Comparison of ENCODE assay signal across 9 mouse cellular contexts in the genomic region with DNA sequence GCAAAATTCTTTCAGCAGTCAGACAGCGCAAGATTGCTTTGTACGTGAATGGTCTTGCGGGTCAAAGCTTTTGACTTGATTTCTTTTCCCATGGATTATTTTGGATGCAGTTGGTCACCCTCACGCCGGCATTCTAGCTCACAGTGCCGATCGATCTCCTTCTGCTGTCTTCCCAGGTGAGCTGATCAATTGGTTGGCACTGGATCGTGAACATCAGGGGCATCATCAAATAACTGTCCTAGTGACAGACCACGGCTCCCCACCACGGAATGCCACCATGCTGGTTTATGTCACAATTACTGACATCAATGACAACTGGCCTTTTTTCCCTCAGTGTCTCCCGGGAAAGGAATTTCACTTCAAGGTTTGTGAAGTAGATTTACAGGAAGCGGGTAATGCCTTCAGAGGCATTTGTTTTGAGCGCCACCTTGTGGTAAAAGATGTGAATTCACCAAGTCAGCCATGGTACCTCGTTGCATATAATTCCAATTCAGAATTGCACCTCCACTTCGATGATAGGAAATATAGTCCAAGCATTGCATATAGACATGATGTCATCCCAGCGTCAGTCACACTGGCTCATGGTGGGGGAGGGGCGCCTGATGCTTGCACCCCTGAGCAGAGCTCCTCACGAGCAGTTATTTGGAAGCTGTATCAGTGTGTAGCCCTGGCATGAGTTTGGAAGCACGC.
DNase-seq lines count a peak whose midpoint lies in the region; ATAC-seq and TF ChIP-seq lines count a peak whose summit lies in the region.
"Had no signal": no experiment of that assay in that cellular context is flagged by ENCODE, and none has a peak within 500 bp of the region (broad histone marks: within the 10 kb centered on the region; RNA-seq: fewer than 3 reads in every experiment).

No protein-coding gene starts in this region.

- no peak for TF ChIP-seq EP300 in heart, postnatal 0 days (IDR thresholded peaks at IDR 0.05; ENCODE audit: low read depth)

- no peak for TF ChIP-seq POLR2A in brain, embryonic 14.5 days (IDR thresholded peaks at IDR 0.05; ENCODE audit: borderline replicate concordance, extremely low read depth, insufficient read depth, insufficient read length, poor library complexity, severe bottlenecking)

- 45% methylated on average over 19 of the region's 19 CpGs for WGBS in forebrain, embryonic 12.5 days
- 24% methylated on average over 19 of the region's 19 CpGs for WGBS in heart, postnatal 0 days
- 31% methylated on average over 19 of the region's 19 CpGs for WGBS in liver, embryonic 13.5 days (ENCODE audit: insufficient replicate concordance)
- WGBS in neural tube, embryonic 14.5 days, result 35% methylated on average over 19 of the region's 19 CpGs

- TF ChIP-seq CTCF in E14TG2a.4 (conservative IDR thresholded peaks at IDR 0.05; ENCODE audit: low read length), result peak; percentile 70
- TF ChIP-seq CTCF in brain, embryonic 14.5 days (IDR thresholded peaks at IDR 0.05; ENCODE audit: borderline replicate concordance, extremely low read depth, insufficient read depth, insufficient read length), result peak; percentile 75; the same call in 1 of the 2 replicates
- TF ChIP-seq CTCF in heart, postnatal 0 days (IDR thresholded peaks at IDR 0.05; ENCODE audit: low read depth), result peak; percentile 86

- no peaks in the 10 kb centered on the region for H3K36me3 ChIP-seq in E14TG2a.4 (ENCODE audit: insufficient read depth, low read length)
- no peaks in the 10 kb centered on the region for H3K36me3 ChIP-seq in forebrain, embryonic 12.5 days (replicated peaks)
- H3K36me3 ChIP-seq in heart, postnatal 0 days (replicated peaks; ENCODE audit: control insufficient read depth, insufficient read depth, low read length), result no peaks in the 10 kb centered on the region
- H3K36me3 ChIP-seq in liver, embryonic 13.5 days, result no peaks in the 10 kb centered on the region
- no peaks in the 10 kb centered on the region for H3K36me3 ChIP-seq in neural tube, embryonic 14.5 days (ENCODE audit: control insufficient read depth, insufficient read depth, low read length)

- no peak overlapping the region for H3K9ac ChIP-seq in forebrain, embryonic 12.5 days
- no peak overlapping the region for H3K9ac ChIP-seq in heart, postnatal 0 days (replicated peaks; ENCODE audit: low read depth, low read length)
- H3K9ac ChIP-seq in liver, embryonic 13.5 days, result no peak overlapping the region
- H3K9ac ChIP-seq in neural tube, embryonic 14.5 days (replicated peaks; ENCODE audit: low read depth, low read length), result no peak overlapping the region

- peak overlapping the region; percentile 25 for H3K4me2 ChIP-seq in forebrain, embryonic 12.5 days
- peak overlapping the region; percentile 61 for H3K4me2 ChIP-seq in heart, postnatal 0 days (ENCODE audit: low read depth, low read length)
- no peak overlapping the region for H3K4me2 ChIP-seq in liver, embryonic 13.5 days
- H3K4me2 ChIP-seq in neural tube, embryonic 14.5 days (ENCODE audit: low read depth, low read length), result peak overlapping the region; percentile 34

- peak; percentile 89 for DNase-seq in brain, embryonic 14.5 days (ENCODE audit: low read depth)
- peak; percentile 85 for DNase-seq in heart, postnatal 0 days (ENCODE audit: low spot score)
- DNase-seq in kidney, postnatal 25 days, result peak; percentile 55 to 73
- peak; percentile 7 for DNase-seq in liver, embryonic 13.5 days
- DNase-seq in urinary bladder, postnatal 36 days (ENCODE audit: low spot score in 2 of 2), result peak; percentile 34 to 49

- no peak overlapping the region for H3K27ac ChIP-seq in forebrain, embryonic 12.5 days
- H3K27ac ChIP-seq in heart, postnatal 0 days (ENCODE audit: low read depth), result no peak overlapping the region
- H3K27ac ChIP-seq in liver, embryonic 13.5 days, result no peak overlapping the region
- no peak overlapping the region for H3K27ac ChIP-seq in neural tube, embryonic 14.5 days (ENCODE audit: low read depth, low read length)

- H3K4me1 ChIP-seq in E14TG2a.4 (replicated peaks; ENCODE audit: low read depth, low read length), result peaks cover 10% of the 10 kb centered on the region; the same call in 1 of the 2 replicates
- no peaks in the 10 kb centered on the region for H3K4me1 ChIP-seq in forebrain, embryonic 12.5 days
- peaks cover 5% of the 10 kb centered on the region; the same call in 1 of the 2 replicates for H3K4me1 ChIP-seq in heart, postnatal 0 days (ENCODE audit: control insufficient read depth, insufficient read depth)
- no peaks in the 10 kb centered on the region for H3K4me1 ChIP-seq in liver, embryonic 13.5 days (replicated peaks)
- H3K4me1 ChIP-seq in neural tube, embryonic 14.5 days (ENCODE audit: control insufficient read depth, insufficient read depth, low read length), result 0 out of 2 replicates have a peak, but pooled peaks cover 3% of the 10 kb centered on the region

- H3K9me3 ChIP-seq in E14TG2a.4 (ENCODE audit: low read length), result no peaks in the 10 kb centered on the region
- H3K9me3 ChIP-seq in forebrain, embryonic 12.5 days, result no peaks in the 10 kb centered on the region
- H3K9me3 ChIP-seq in heart, postnatal 0 days (replicated peaks; ENCODE audit: control insufficient read depth, low read length), result no peaks in the 10 kb centered on the region
- no peaks in the 10 kb centered on the region for H3K9me3 ChIP-seq in liver, embryonic 13.5 days (replicated peaks)
- no peaks in the 10 kb centered on the region for H3K9me3 ChIP-seq in neural tube, embryonic 14.5 days (ENCODE audit: control insufficient read depth, low read length)

- no peak overlapping the region for H3K4me3 ChIP-seq in E14TG2a.4 (replicated peaks; ENCODE audit: low read length)
- H3K4me3 ChIP-seq in forebrain, embryonic 12.5 days (replicated peaks), result no peak overlapping the region
- H3K4me3 ChIP-seq in heart, postnatal 0 days (ENCODE audit: low read depth, low read length), result peak overlapping the region; percentile 33; the same call in 1 of the 2 replicates
- H3K4me3 ChIP-seq in liver, embryonic 13.5 days (replicated peaks), result no peak overlapping the region
- H3K4me3 ChIP-seq in neural tube, embryonic 14.5 days (ENCODE audit: low read depth, low read length), result no peak overlapping the region
- H3K4me3 ChIP-seq: erythroblast, embryonic 14.5 days had no signal

- H3K27me3 ChIP-seq in E14TG2a.4 (ENCODE audit: insufficient read depth, low read length), result peaks cover 17% of the 10 kb centered on the region
- no peaks in the 10 kb centered on the region for H3K27me3 ChIP-seq in forebrain, embryonic 12.5 days
- H3K27me3 ChIP-seq in heart, postnatal 0 days (ENCODE audit: control insufficient read depth, insufficient read depth, low read length), result no peaks in the 10 kb centered on the region
- no peaks in the 10 kb centered on the region for H3K27me3 ChIP-seq in liver, embryonic 13.5 days
- no peaks in the 10 kb centered on the region for H3K27me3 ChIP-seq in neural tube, embryonic 14.5 days (ENCODE audit: control insufficient read depth, insufficient read depth, low read length)

- peak; percentile 63; the same call in 1 of the 2 replicates for ATAC-seq in forebrain, embryonic 12.5 days (ENCODE audit: low FRiP score)
- ATAC-seq in heart, postnatal 0 days (ENCODE audit: insufficient read depth, low read depth), result peak; percentile 33; the same call in 1 of the 2 replicates
- no peak for ATAC-seq in liver, embryonic 13.5 days (ENCODE audit: low read depth)
- ATAC-seq in neural tube, embryonic 14.5 days (ENCODE audit: low read depth), result peak; percentile 69

Comparison
In these comparisons a context has a peak if more than half of its experiments do, and no peak if none do; other contexts are left out.
1. DNase-seq: peak in every context shown above with its lines; median percentile 89 in brain, embryonic 14.5 days; 85 in heart, postnatal 0 days; 64 in kidney, postnatal 25 days; 42 in urinary bladder, postnatal 36 days; 7 in liver, embryonic 13.5 days.